Mouse (Mus musculus): ENCODE measurements around the gene Tm7sf3.

Tm7sf3 gene

DNA sequence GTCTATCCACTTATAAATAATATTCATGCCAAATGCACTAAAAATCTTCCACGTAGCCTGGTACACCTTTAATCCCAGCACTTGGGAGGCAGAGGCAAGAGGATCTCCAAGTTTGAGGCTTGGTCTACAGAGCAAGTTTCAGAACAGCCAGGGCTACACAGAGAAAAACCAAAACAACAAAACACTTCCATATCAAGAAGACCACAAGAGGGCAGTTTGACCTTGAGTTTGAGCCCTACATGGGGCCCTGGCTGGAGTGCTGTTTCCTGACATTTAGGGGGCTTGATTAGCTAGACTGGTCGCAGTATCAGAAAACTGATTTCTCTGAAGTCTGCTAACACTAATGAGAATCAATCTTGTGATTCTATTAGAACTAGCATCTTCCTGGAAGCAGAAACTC lies 18.0 kb upstream of the Tm7sf3 start:
- DNase-seq (ENCODE audit: low spot score in 2 of 2), result no peak

DNA sequence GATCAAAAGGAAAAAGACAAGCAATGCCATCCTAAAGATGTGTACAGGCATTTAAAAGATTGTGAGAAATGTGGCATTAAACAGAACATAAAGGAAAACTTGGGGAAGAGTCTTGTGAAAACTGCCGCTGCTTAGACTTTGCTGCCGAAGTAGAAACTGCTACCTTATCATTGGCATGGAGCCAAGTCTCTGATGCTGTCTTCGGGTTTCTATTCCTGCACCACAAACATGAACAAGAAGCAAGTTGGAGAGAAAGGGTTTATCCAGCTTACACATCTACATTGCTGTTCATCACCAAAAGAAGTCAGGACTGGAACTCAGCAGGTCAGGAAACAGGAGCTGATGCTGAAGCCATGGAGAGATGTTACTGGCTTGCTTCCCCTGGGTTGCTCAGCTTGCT lies 10.6 kb upstream of the Tm7sf3 start:
- DNase-seq (ENCODE audit: low spot score in 2 of 2), result no peak

DNA sequence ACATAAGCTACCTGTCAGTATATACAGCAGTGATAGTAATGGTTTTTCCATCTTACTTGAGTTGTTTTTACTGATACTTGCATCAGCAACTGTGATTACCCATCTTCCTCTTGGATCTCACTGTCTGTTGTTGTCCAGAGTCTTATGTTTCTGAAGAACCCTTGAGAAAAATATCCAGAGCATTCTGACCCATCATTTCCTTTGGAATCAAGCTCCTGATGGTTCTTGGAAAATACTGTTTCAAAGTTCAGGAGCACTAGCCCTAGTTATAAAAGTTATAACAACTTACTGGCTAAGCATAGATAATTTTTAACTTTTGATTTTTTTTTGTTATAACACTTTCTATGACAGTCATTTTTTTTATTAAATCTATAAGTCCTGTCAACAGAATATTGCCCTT lies 8.8 kb upstream of the Tm7sf3 start:
- DNase-seq (ENCODE audit: low spot score in 2 of 2), result no peak

DNA sequence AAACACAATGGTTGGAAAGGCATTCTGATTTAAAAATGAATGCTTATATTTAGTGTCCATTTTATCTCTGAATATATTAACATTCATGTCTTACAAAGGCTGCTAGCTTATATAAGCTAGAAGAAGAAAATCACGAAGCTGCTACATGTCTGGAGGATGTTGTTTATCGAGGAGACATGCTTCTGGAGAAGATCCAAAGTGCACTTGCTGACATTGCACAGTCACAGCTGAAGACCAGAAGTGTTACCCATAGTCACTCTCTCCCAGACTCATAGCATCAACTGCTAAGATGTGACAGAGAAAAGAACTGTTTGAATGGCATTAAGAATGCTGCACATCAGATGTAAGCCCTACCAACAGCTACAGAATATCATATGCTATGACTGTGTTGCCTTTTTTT lies 7.4 kb upstream of the Tm7sf3 start:
- DNase-seq (ENCODE audit: low spot score in 2 of 2), result no peak

DNA sequence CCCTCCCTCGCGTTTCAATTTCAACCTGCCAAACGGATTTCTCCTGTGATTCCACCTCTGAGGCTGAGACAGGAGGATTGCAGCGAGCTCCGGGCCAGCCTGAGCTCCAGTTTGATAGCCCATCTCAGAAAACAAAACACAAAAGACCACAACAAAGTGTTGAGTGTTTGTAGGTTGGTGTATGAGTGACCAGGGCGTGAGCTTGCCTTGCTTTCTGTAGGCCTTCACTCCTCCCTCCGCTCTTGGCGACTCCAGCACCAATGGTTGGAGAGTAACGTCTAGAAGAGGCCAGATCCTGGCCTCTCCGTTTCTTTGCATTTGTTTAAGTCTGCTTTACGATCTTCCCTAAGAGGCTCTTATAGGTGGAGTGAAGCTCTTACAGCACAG lies 553 bp upstream of the Tm7sf3 start:
- peak in 1 of 2 experiments; percentile 1 for DNase-seq (ENCODE audit: low spot score in 2 of 2)

DNA sequence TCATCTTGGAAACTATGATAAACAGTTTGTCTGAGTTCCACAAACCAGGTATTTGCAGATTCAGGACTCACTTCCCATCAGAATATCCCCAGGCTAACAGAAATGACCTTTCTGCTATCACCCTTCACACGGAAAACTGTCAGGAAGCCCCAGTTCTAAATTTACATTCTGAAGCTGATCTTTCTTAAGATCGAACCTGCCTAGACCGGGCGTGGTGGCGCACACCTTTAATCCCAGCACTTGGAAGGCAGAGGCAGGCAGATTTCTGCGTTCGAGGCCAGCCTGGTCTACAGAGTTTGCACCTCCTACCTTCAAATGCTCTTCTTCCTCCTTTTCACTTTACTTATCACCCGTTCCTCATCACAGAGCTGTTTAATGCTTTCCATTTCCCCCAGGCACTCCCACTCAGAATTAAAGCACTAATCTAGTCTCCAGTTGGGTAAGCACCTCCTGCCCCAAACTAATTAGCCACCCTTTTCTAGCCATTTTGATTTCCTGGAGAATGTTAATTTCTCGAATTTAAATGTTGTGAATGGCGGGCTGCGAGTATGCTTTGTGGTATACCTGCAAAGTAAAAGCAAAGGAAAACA lies 908 bp downstream of the Tm7sf3 start:
- DNase-seq (ENCODE audit: low spot score in 2 of 2), result no peak

DNA sequence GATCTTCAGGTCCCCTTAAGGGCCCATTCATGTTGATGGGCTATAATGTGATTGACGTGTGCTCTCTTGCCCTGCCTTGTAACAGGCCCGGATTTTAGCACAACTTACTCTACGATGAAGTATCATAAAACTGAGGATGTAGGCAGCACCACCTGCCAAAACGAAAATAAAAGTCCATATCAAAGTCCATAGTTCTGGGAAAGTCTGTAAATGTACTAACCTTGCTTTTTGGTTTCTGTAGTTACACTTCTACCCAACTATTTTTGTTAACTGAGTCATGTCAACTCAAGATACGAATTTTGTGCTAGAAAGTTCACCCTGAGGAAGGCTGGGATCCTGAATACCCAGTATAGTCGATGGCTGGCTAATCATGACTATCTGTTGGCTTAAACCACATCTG lies 1.6 kb downstream of the Tm7sf3 start:
- DNase-seq (ENCODE audit: low spot score in 2 of 2), result no peak

DNA sequence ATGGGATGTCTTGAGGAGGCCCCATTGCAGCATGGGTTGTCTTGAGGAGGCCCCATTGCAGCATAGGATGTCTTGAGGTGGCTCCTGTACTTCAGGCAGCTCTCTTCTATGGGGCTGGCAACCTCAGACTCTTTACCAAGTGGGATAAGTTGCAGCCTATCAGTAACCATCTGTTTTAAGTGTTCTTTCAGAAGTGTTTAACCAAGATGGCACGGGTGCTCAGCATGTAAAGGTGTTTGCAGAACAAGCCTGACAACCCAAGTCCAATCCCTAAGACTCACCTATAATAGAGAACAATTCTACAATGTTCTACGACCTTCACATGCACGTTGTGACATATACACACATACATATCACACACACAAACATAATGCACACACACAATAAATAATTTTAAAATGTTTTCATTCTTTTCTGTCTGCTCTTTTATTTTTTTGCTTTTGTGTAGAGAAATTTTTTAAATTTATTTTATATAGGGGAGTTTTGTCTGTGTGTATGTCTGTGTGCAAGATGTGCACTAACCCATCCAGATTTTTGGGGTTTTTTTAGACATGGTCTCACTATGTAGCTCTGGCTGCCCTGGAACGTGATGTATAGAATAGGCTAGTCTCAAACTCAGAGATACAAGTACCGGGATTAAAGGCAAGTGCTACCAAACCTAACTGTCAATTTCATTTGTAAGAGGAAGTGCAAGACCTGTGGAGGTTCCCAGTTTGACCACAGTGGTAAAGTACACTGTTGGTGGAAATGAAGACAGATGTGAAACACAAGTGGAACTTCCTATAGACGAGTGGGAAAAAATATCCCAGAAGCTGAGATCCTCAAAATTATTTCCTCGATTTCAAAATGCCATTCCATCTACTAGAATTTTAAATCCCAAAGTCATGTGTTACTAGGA lies 2.3 kb downstream of the Tm7sf3 start:
- no peak for DNase-seq (ENCODE audit: low spot score in 2 of 2)

DNA sequence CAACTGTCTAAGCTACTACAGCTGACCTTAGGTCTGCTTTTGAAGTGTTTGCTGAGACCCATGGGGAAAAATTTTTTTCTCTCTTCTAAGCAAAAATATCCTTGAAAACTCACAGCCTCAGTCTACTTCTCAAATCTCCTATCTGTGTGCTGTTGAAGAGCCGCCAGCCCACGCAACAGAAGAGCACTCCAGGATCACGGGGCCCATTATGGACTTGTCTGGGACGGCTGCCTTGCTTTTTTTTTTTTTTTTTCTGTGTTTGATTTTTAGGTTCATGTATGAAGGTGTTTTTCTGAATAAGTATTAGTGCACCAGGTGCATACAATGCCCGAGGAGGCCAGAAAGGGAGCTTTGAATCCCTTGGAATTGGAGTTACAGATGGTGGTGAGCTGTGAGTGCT lies 6.1 kb downstream of the Tm7sf3 start:
- DNase-seq (ENCODE audit: low spot score in 2 of 2), result no peak

DNA sequence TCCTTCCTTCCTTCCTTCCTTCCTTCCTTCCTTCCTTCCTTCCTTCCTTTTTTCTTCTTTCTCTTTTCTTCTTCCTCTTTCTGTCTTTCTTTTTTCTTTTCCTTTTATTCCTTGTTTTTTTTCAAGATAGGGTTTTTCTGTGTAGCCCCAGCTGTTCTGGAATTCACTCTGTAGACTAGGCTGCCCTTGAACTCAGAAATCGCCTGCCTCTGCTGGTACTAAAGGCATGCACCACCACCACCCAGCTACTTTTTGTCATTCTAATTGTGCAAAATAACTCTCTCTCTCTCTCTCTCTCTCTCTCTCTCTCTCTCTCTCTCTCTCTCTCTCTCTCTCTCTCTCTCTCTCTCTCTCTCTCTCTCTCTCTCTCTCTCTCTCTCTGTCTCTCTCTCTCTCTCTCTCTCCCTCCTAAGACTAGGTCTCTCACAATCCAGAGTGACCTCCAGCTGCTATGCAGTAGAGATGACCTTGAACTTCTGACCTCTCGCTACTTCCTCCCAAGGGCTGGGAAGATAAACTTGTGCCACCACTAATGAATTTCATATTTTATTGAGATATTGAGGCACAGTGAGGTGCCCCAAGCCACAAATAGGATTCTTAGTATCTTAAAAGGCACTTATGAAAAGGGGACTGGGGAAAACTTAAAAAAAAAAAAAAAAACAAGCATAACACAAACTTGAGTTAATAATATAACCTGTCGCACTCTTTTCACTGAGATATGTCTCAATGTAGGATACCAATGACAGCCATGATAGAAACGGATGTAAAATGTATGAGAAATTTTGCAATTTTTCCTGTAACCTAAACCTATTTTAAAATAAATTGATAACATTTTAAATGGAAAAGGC lies 7.6 kb downstream of the Tm7sf3 start:
- DNase-seq (ENCODE audit: low spot score in 2 of 2), result no peak

DNA sequence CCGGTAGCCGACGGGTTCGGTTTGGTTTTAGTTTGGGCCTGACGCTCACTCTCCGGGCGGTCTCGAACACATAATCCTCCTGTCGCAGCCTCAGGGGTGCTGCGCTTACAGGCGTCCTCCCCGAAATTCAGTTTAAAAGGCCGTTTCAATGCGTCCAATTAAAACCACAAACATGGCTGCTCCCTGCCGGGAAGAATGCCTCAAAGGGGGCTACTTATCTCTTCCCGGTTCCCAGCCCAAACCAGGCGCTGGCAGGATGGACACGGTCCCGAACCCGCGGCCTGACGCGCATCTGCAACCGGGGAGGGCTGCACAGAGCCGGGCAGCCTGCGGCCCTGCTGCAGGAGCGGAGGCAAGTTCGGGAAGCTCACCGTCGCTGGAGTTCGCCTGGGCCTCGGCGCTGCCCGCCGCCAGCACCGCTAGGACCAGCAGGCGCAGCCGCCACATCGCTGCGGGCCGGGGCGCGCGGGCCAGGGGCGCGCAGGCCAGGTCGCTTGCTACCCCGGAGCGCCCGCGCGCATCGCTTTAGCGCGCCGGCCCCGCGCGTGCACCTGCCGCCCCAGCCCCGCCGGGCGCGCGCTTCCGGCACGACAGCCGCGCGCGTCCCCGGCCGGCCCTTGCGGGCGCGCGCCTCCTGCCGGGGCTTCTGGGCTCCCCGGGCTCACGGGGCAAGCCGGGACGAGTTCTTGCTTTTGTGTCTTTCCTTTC lies 8.5 kb downstream of the Tm7sf3 start:
- DNase-seq (ENCODE audit: low spot score in 2 of 2), result peak; percentile 48 to 66

DNA sequence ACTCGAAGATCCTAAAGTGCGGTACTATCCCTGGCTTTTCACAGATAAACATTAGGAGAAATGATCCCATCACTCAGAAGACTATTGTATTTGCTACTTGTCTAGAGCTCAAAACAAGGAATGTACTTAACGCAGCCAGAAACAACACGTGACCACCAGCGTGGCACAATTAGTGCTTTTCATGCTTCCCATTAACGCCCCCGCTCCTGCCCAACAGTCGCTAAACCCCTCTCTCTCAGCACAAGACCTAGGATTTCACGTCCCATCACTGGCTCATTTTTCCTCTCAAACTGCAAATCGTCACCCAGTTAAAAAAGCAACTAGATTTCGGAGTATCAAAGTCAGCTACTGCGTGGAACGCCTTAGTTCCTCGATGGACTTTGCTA lies 9.0 kb downstream of the Tm7sf3 start:
- DNase-seq (ENCODE audit: low spot score in 2 of 2), result no peak

DNA sequence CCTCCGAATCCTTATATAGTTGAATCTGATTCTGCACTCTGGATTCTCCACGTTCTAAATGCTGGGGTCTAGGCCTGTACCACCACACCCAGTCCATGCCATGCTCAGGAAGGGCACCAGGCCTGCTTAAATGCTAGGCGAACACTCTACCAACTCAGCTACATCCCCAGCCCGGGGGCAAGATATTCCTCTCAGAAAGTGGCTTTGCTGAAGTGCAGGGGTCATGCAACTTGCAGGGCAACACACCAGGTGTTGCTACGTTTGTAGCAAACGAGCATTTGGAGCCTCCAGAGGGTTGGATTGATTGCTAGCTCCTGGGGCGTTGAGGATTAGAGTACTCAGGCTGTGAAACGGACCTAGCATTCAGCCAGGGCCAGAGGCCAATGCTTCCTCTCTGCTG lies 9.5 kb downstream of the Tm7sf3 start:
- no peak for DNase-seq (ENCODE audit: low spot score in 2 of 2)

DNA sequence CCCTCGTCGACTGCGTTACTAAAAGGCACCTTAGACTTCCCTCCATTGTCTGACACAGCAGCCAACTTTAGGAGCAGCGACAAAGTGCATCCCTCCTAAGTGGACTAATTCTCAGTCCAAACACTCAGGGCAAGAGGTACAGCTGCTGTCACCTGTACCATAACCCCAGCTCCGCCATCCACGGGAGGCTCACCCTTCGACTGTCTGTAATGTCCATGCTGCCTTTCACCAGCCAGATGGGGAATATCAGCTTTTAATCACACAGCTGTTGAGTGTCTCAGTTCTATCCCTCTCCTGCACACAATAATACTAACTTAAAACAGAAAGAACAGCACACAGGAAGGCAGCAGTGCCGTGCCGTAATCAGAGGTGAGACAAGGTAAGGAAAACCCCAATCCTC lies 10.2 kb downstream of the Tm7sf3 start:
- DNase-seq (ENCODE audit: low spot score in 2 of 2), result no peak

DNA sequence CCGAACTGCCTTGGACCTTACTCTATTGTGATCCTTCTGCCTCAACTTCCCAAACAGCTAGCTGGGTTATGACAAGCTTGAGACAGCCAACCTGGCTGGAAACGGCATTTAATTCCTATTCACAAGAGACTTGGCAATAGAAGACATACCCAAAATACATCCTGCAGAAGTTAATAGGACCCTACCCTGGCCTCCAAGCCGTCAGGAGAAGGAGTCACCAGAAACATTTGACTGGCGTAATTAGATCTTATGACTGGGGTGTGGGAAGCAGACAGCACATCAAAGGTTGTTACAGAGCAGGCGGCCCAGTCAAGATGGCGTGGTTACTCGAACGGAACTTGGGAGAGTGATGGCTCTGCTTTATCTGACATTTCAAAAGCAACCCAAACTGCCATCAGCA lies 10.8 kb downstream of the Tm7sf3 start:
- DNase-seq (ENCODE audit: low spot score in 2 of 2), result no peak

DNA sequence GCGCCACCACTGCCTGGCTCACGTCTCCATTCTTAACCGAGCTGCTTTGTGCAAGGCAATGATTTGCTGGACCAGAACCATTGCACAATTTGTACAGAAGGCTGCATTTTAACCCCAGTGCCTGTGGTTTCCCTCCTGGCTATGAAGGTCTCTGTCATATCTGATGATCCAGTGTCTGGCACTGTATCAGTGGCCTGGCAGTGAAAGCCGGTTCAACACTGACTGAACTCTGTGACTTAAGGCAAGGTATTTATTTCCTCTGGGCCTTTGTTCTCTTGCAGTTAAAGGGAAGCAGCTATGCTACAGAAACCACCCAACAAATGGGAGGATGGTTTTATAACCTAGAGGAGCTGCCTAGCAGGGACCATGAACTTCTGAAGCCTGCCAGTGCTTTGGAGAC lies 11.7 kb downstream of the Tm7sf3 start:
- no peak for DNase-seq (ENCODE audit: low spot score in 2 of 2)

DNA sequence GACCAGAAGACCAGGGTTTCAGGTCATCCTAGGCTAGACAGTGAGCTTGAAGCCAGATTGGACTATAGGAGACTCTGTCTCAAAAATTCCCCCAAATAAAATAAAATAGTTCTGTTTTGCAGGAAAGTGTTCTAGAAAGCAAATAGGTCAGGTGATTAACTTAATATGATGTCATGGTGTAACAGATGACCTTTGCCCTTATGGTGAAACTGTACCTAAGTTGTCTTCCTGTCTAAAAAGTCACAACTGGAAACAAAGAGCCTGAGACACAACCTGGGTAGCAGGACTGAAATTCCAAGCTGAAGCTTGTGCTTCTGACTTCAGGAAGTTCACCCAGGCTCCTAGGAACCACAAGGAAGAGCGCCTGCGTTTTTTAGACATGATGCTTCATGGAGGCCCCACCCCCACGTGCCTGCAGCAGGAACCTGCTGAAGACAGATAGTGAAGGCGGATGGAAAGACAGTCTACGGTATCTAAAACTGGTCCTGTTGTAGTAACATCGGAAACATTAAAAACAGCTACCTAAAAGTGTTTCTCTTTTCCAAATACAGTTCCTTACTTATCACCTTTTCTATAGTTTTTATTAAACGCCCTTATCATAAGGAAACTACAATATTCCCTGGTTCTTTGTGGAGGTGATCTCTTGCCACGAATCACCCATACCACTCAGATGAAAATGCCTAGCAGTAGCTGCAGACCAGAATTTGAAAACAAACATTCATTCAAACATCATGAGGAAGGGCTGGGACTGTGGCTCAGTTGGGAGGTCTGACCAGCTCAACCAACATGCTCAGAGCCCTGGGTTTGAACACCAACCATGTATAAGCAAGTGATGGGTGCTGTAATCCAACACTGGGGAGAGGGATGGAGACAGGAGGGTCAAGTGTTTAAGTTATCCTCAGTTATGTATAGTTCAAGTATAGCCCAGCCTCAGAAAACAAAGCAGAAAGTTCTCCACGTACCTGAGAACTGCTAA lies 12.6 kb downstream of the Tm7sf3 start:
- no peak for DNase-seq (ENCODE audit: low spot score in 2 of 2)

DNA sequence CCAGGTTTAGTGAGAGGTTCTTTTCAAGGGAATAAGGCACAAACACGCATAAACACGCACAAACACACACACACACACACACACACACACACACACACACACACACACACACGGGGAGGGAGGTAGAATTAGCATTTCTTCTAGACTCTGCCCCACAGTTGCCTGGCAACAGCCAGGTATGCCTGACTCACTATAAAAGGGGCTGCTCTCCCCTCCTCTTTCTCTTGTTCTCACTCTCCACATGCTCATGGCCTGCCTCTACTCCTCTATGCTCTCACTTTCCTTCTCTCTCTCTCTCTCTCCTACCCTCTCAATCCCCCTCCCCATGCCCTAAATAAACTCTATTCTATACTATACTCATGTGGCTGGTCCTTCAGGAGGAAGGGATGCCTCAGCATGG lies 14.5 kb downstream of the Tm7sf3 start:
- DNase-seq (ENCODE audit: low spot score in 2 of 2), result no peak

DNA sequence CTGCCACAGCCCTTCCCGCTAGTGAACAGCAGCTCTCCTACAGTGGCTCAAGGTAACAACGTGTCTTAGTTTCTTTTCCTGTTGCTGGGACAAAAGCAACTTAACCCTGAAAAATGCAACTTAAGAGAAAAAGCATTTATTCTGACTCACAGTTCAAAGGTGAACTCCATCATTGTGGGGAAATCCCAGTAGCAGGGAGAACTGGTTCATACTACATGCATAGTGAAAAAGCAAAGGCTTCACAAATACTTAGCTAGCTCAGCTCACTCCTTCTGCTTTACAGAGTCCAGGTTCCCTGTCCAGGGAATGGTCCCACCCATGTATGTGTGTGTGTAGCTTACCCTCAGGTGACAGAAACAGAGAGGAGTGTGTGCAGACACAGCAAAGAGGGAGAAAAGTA lies 26.0 kb downstream of the Tm7sf3 start:
- no peak for DNase-seq (ENCODE audit: low spot score in 2 of 2)

DNA sequence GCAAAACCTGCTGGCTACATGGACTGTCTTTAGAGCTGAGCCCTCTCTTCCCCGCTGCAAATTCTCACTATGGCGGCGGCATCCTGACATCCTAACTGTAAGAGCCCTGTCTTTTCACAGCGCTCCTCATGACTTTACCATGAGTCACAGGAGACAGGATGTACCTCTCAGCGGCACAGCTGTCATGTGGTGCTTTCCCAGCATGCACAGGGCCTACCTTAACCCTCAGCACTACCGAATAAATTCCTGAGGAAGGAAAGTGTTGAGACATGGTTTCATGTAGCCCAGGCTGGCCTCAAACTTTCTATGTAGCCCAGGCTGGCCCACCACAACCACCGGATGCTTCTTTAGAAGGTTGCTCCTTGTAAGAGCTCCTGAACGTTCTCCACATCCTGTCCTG lies 26.7 kb downstream of the Tm7sf3 start:
- no peak for DNase-seq (ENCODE audit: low spot score in 2 of 2)

DNA sequence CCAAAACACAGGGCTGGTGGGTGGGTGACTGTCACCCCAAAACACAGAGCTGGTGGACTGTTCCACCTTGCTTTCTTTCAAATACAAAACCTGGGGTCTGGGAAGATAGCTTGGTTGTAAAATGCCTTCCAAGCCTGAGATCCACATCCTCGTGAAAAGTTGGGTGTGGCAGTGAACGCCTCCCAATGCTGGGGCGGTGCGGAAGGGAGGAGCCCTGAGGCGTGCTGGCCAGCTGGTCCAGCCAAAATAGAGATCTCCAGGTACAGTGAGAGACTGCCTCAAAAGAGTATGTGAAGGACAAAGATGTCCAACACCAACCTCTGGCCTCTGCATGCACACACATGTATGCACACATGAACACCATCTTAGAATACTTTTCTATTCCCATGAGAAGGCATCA lies 28.1 kb downstream of the Tm7sf3 start:
- no peak for DNase-seq (ENCODE audit: low spot score in 2 of 2)
